Mouse (Mus musculus): ENCODE measurements around the gene Cyp2d10. TPM values are rescaled to one million over a fixed set of nuclear protein-coding genes. Genes with fewer than 3 reads are reported as not detected.
"Not testable (repeated sequence)": the region's sequence is repeated elsewhere in the genome, so short reads cannot be mapped to it uniquely, and the experiment has no call there.

Gene Cyp2d10
- polyA plus RNA-seq, 1 experiment from 2014 or later: not detected

DNA sequence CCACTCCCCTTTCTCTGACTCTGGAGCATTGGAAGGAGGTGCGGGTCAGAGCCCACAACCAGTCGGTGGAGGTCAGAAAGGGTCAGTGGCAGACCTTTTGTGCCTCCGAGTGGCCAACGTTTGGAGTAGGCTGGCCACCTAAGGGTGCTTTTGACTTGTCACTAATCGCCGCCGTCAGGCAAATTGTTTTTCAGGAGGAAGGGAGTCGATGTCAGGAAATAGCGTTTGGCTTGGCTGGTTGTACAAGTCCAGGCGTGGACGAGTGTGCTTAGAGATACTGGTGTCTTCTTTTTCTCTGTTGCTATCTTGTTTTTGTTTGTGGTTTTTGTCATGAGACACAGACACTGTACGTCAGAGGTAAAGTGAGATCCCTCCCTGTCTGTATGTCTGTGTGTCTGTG is 43.2 kb downstream of the Cyp2d10 start:
- not testable (repeated sequence) for DNase-seq (ENCODE audit: low spot score); H3K4me2 ChIP-seq (ENCODE audit: low read depth, severe bottlenecking); ATAC-seq (ENCODE audit: insufficient number of reproducible peaks, low FRiP score, low TSS enrichment, low read depth); H3K9me3 ChIP-seq (ENCODE audit: control insufficient read depth, low read length); H3K27me3 ChIP-seq (ENCODE audit: control insufficient read depth, insufficient read depth, low read length); H3K36me3 ChIP-seq (ENCODE audit: control insufficient read depth, insufficient read depth, low read length); H3K4me3 ChIP-seq (ENCODE audit: low read depth, low read length); H3K4me1 ChIP-seq (ENCODE audit: control insufficient read depth, insufficient read depth, low read length); H3K9ac ChIP-seq (ENCODE audit: low read length); H3K27ac ChIP-seq (replicated peaks; ENCODE audit: low read depth, low read length)
- 81% methylated on average over 7 of the region's 12 CpGs for WGBS

- no peak for ATAC-seq (ENCODE audit: insufficient number of reproducible peaks, low FRiP score, low TSS enrichment, low read depth)
- 95% methylated on average over 4 of the region's 4 CpGs for WGBS
- no peak overlapping the region for H3K4me3 ChIP-seq (ENCODE audit: low read depth, low read length)
Observed at GRCm38 (mm10) chr15:82362234-82362633, 44.8 kb downstream of the Cyp2d10 start.

GRCm38 (mm10) chr15:82361459-82362018 is 45.5 kb downstream of the Cyp2d10 start:
- no peak for ATAC-seq (ENCODE audit: insufficient number of reproducible peaks, low FRiP score, low TSS enrichment, low read depth)
- no peak overlapping the region for H3K27ac ChIP-seq (replicated peaks; ENCODE audit: low read depth, low read length)

More at GRCm38 (mm10) chr15:82362234-82362633, 44.8 kb downstream of the Cyp2d10 start:
- H3K4me2 ChIP-seq (ENCODE audit: low read depth, severe bottlenecking): no peak overlapping the region
- H3K9me3 ChIP-seq (ENCODE audit: control insufficient read depth, low read length): no peaks in the 10 kb centered on the region
- no peak for DNase-seq (ENCODE audit: low spot score)
- H3K27me3 ChIP-seq (ENCODE audit: control insufficient read depth, insufficient read depth, low read length): no peaks in the 10 kb centered on the region
- no peak overlapping the region for H3K27ac ChIP-seq (replicated peaks; ENCODE audit: low read depth, low read length)
- H3K36me3 ChIP-seq (ENCODE audit: control insufficient read depth, insufficient read depth, low read length): no peaks in the 10 kb centered on the region
- H3K4me1 ChIP-seq (ENCODE audit: control insufficient read depth, insufficient read depth, low read length): peaks cover 5% of the 10 kb centered on the region; the same call in 1 of the 2 replicates
- H3K9ac ChIP-seq (ENCODE audit: low read length): no peak overlapping the region

DNA sequence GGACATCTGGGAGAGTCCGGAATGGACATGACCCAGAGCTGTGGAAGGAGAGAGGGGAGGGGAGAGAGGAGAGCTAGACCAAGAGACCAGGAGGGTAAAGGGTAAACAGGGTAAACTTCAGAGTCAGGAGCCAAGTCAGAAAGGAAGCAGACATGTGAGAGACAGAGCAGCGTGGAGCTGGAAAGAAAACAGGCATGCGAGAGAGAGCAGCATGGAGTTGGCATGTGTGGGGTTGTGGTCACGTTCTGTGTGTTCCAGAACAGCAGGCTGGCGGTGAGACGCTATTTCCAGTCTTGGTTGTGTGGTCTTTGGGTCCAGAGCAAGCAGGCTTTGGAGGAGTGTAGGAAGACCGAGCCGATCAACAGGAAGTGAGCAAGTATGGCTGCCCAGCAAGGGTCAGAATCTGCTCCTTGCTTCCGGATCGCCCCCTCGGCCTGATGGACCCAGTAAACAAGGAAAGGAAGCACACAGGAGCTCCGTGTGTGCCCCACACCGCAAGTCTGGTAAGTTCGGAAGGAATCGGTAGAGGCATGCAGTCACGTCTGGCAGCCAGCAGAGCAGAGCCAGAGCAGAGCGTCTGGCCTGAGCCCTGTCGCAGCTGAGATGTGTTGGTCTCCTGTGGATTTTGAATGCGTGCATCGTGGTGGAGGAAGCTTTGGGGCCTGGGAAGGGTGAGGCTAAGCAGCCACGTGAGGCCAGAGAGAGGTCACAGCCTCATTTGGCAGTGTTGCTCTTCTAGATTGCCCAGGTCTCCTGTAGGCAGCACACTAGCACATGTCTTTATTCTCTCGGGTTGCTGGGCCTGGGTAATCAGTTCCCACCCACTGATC is 48.3 kb downstream of the Cyp2d10 start:
- H3K9me3 ChIP-seq (ENCODE audit: control insufficient read depth, low read length): no peaks in the 10 kb centered on the region
- H3K4me2 ChIP-seq (ENCODE audit: low read depth, severe bottlenecking): no peak overlapping the region
- no peak overlapping the region for H3K27ac ChIP-seq (replicated peaks; ENCODE audit: low read depth, low read length)
- H3K27me3 ChIP-seq (ENCODE audit: control insufficient read depth, insufficient read depth, low read length): no peaks in the 10 kb centered on the region
- H3K4me1 ChIP-seq (ENCODE audit: control insufficient read depth, insufficient read depth, low read length): peaks cover 5% of the 10 kb centered on the region; the same call in 1 of the 2 replicates
- H3K4me3 ChIP-seq (ENCODE audit: low read depth, low read length): no peak overlapping the region
- WGBS: 63% methylated on average over 22 of the region's 22 CpGs
- ATAC-seq (ENCODE audit: insufficient number of reproducible peaks, low FRiP score, low TSS enrichment, low read depth) (no peak), DNase-seq (ENCODE audit: low spot score) (no peak)
- H3K36me3 ChIP-seq (ENCODE audit: control insufficient read depth, insufficient read depth, low read length): no peaks in the 10 kb centered on the region
- H3K9ac ChIP-seq (ENCODE audit: low read length): no peak overlapping the region; the same call in 1 of the 2 replicates

More at GRCm38 (mm10) chr15:82361459-82362018, 45.5 kb downstream of the Cyp2d10 start:
- H3K4me3 ChIP-seq (ENCODE audit: low read depth, low read length): no peak overlapping the region
- 78% methylated on average over 11 of the region's 11 CpGs for WGBS
- no peaks in the 10 kb centered on the region for H3K9me3 ChIP-seq (ENCODE audit: control insufficient read depth, low read length)
- H3K4me2 ChIP-seq (ENCODE audit: low read depth, severe bottlenecking): no peak overlapping the region
- H3K9ac ChIP-seq (ENCODE audit: low read length): no peak overlapping the region
- H3K4me1 ChIP-seq (ENCODE audit: control insufficient read depth, insufficient read depth, low read length): peaks cover 5% of the 10 kb centered on the region; the same call in 1 of the 2 replicates
- no peaks in the 10 kb centered on the region for H3K27me3 ChIP-seq (ENCODE audit: control insufficient read depth, insufficient read depth, low read length)
- no peak for DNase-seq (ENCODE audit: low spot score)
- no peaks in the 10 kb centered on the region for H3K36me3 ChIP-seq (ENCODE audit: control insufficient read depth, insufficient read depth, low read length)

DNA sequence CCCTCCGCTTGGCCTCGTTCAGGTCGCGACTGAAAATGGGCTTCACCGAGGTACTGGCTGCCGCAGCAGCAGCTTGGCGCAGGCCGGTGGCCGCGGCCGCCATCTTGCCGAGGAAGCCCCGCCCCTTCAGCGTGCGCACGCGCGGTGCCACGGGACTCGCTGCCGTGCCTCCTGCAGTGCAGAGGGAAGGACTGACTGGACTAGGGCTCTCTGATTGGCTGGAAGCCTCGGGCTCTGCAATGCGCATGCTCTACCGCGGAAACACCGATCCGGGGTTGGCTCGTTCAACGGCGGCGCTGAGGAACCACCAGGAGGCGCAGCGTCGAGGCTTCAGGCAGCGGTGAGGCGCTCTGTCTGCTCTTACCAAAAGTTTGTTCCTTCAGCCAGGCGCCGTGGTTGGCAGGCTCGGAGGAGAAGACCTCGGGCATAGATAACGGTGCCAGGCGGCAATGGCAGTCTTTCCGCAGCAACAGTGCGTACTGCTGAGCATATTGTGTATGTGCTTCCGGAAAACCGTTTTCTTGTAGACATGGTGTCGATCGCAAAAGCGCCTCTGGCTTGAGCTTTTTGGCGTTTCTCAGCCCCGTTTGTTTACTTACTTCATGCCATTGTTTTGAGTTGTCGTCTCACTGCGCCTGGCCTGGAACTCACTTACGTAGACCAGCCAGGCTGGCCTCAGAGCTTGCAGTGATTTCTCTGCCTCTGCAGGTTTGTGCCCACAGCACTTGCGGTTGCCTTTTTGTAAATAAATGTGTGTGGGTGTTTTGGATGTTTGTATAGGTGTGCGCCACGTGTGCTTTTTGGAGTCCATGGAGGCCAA is 52.7 kb downstream of the Cyp2d10 start, which contains the start of gene Ndufa6:
TSS of gene Ndufa6 (minus strand) at position 197 of the 820 bp plus-strand sequence.
- peak within 1 kb of the TSS; percentile 86 for H3K9ac ChIP-seq (ENCODE audit: low read length)
- DNase-seq (ENCODE audit: low spot score): peak; percentile 99
- WGBS: 2% methylated on average over 57 of the region's 57 CpGs
- H3K27ac ChIP-seq (replicated peaks; ENCODE audit: low read depth, low read length): peak within 1 kb of the TSS; percentile 60
- H3K4me2 ChIP-seq (ENCODE audit: low read depth, severe bottlenecking): peak within 1 kb of the TSS; percentile 67
- peaks cover 4% of the 10 kb centered on the region; the same call in 1 of the 2 replicates for H3K36me3 ChIP-seq (ENCODE audit: control insufficient read depth, insufficient read depth, low read length)
- H3K27me3 ChIP-seq (ENCODE audit: control insufficient read depth, insufficient read depth, low read length): no peaks in the 10 kb centered on the region
- ATAC-seq (ENCODE audit: insufficient number of reproducible peaks, low FRiP score, low TSS enrichment, low read depth): peak; percentile 97
- peak within 1 kb of the TSS; percentile 70 for H3K4me3 ChIP-seq (ENCODE audit: low read depth, low read length)
- peaks cover 5% of the 10 kb centered on the region; the same call in 1 of the 2 replicates for H3K4me1 ChIP-seq (ENCODE audit: control insufficient read depth, insufficient read depth, low read length)
- no peaks in the 10 kb centered on the region for H3K9me3 ChIP-seq (ENCODE audit: control insufficient read depth, low read length)

DNA sequence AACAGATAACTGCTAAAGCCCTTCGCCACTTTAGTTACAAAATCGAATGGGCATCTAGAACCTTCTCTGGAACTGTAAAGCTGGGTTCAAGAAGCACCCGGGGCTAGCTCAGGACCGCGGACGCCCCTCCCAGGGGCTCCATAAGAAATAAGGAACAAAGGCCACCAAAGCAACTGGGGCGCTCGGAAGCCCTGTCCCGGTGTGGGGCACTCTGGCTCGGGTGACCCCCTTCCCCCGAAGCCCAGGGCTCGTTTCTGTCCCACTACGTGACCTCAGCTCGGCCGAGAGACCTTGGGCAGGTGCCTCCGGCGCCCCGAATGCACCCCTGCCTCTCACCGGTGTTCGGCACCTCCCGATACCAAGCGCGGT is 53.3 kb downstream of the Cyp2d10 start:
- peaks cover 3% of the 10 kb centered on the region; the same call in 1 of the 2 replicates for H3K4me1 ChIP-seq (ENCODE audit: control insufficient read depth, insufficient read depth, low read length)
- DNase-seq (ENCODE audit: low spot score) (no peak), ATAC-seq (ENCODE audit: insufficient number of reproducible peaks, low FRiP score, low TSS enrichment, low read depth) (peak; percentile 16; the same call in 1 of the 2 replicates)
- peak overlapping the region; percentile 67 for H3K4me2 ChIP-seq (ENCODE audit: low read depth, severe bottlenecking)
- peak overlapping the region; percentile 70 for H3K4me3 ChIP-seq (ENCODE audit: low read depth, low read length)
- H3K9me3 ChIP-seq (ENCODE audit: control insufficient read depth, low read length): no peaks in the 10 kb centered on the region
- H3K36me3 ChIP-seq (ENCODE audit: control insufficient read depth, insufficient read depth, low read length): peaks cover 9% of the 10 kb centered on the region; the same call in 1 of the 2 replicates
- peak overlapping the region; percentile 86 for H3K9ac ChIP-seq (ENCODE audit: low read length)
- 1% methylated on average over 23 of the region's 23 CpGs for WGBS
- H3K27ac ChIP-seq (replicated peaks; ENCODE audit: low read depth, low read length): 0 out of 2 replicates have a peak overlapping the region, but pooled peaks have one; percentile 60
- H3K27me3 ChIP-seq (ENCODE audit: control insufficient read depth, insufficient read depth, low read length): no peaks in the 10 kb centered on the region

GRCm38 (mm10) chr15:82353078-82353744 is 53.8 kb downstream of the Cyp2d10 start:
- H3K27me3 ChIP-seq (ENCODE audit: control insufficient read depth, insufficient read depth, low read length): no peaks in the 10 kb centered on the region
- no peak for ATAC-seq (ENCODE audit: insufficient number of reproducible peaks, low FRiP score, low TSS enrichment, low read depth)
- peaks cover 12% of the 10 kb centered on the region; the same call in 1 of the 2 replicates for H3K36me3 ChIP-seq (ENCODE audit: control insufficient read depth, insufficient read depth, low read length)
- no peaks in the 10 kb centered on the region for H3K4me1 ChIP-seq (ENCODE audit: control insufficient read depth, insufficient read depth, low read length)
- 36% methylated on average over 14 of the region's 14 CpGs for WGBS
- H3K4me3 ChIP-seq (ENCODE audit: low read depth, low read length): peak overlapping the region; percentile 70
- H3K4me2 ChIP-seq (ENCODE audit: low read depth, severe bottlenecking): peak overlapping the region; percentile 67
- H3K27ac ChIP-seq (replicated peaks; ENCODE audit: low read depth, low read length): no peak overlapping the region
- DNase-seq (ENCODE audit: low spot score): no peak
- H3K9me3 ChIP-seq (ENCODE audit: control insufficient read depth, low read length): no peaks in the 10 kb centered on the region
- H3K9ac ChIP-seq (ENCODE audit: low read length): peak overlapping the region; percentile 86

Measured in limb, embryonic 11.5 days (tissue).